Mouse (Mus musculus) spleen, postnatal 36 days (tissue): ENCODE data around the gene Trim50.

ENCODE experiments used
- DNase-seq, 2 experiments: peaks; one replicate each; pipeline ENCODE4 v3.0.0; 2022; ENCODE audit warnings: low spot score in 2 of 2, mixed read lengths in 1 of 2

The Trim50 gene

GRCm38 (mm10) chr5:135352995-135353394 is at the start of gene Trim50:
Gene Trim50, plus strand, starts transcription at chr5:135353295.
- DNase-seq = no peak

- no peak for DNase-seq
Measured at GRCm38 (mm10) chr5:135306321-135306965, 46.7 kb upstream of the Trim50 start.

- no peak for DNase-seq
Measured at GRCm38 (mm10) chr5:135316177-135316576, 36.9 kb upstream of the Trim50 start.

- no peak for DNase-seq
Measured at GRCm38 (mm10) chr5:135319856-135320255, 33.2 kb upstream of the Trim50 start.

GRCm38 (mm10) chr5:135322197-135322596 is 30.9 kb upstream of the Trim50 start:
- no peak for DNase-seq

- no peak for DNase-seq
Measured at GRCm38 (mm10) chr5:135326121-135326659, 26.9 kb upstream of the Trim50 start.

- DNase-seq = no peak
Measured at GRCm38 (mm10) chr5:135329471-135329870, 23.6 kb upstream of the Trim50 start.

GRCm38 (mm10) chr5:135330201-135330600 is 22.9 kb upstream of the Trim50 start:
- no peak for DNase-seq

GRCm38 (mm10) chr5:135331161-135331560 is 21.9 kb upstream of the Trim50 start:
- no peak for DNase-seq

GRCm38 (mm10) chr5:135337575-135337974 is 15.5 kb upstream of the Trim50 start:
- DNase-seq = no peak

- DNase-seq = no peak
Measured at GRCm38 (mm10) chr5:135345989-135346388, 7.1 kb upstream of the Trim50 start.

- DNase-seq = no peak
Measured at GRCm38 (mm10) chr5:135346430-135346829, 6.7 kb upstream of the Trim50 start.

GRCm38 (mm10) chr5:135347511-135348011 is 5.5 kb upstream of the Trim50 start:
- no peak for DNase-seq

- DNase-seq = no peak
Measured at GRCm38 (mm10) chr5:135349862-135350261, 3.2 kb upstream of the Trim50 start, which contains the start of gene Fkbp6. Gene Fkbp6, minus strand, starts transcription at chr5:135350044.

GRCm38 (mm10) chr5:135351606-135352005 is 1.5 kb upstream of the Trim50 start:
- DNase-seq = no peak

- no peak for DNase-seq
Measured at GRCm38 (mm10) chr5:135353564-135353963, 469 bp downstream of the Trim50 start.

- no peak for DNase-seq
Measured at GRCm38 (mm10) chr5:135356090-135356489, 3.0 kb downstream of the Trim50 start.

- peak; percentile 53 to 56 for DNase-seq
Measured at GRCm38 (mm10) chr5:135357556-135357955, 4.5 kb downstream of the Trim50 start.

- no peak for DNase-seq
Measured at GRCm38 (mm10) chr5:135359772-135360171, 6.7 kb downstream of the Trim50 start.

GRCm38 (mm10) chr5:135362572-135362971 is 9.5 kb downstream of the Trim50 start:
- DNase-seq = no peak

- no peak for DNase-seq
Measured at GRCm38 (mm10) chr5:135363540-135363939, 10.4 kb downstream of the Trim50 start.

GRCm38 (mm10) chr5:135367841-135368240 is 14.7 kb downstream of the Trim50 start:
- no peak for DNase-seq

GRCm38 (mm10) chr5:135368312-135368711 is 15.2 kb downstream of the Trim50 start:
- no peak for DNase-seq
